Mouse (Mus musculus): ENCODE measurements around the gene Fstl5. TPM values are rescaled to one million over a fixed set of nuclear protein-coding genes. Genes with fewer than 3 reads are reported as not detected.

The Fstl5 gene
- polyA plus RNA-seq, 1 experiment from 2014 or later = 0.40 TPM

GRCm38 (mm10) chr3:76593148-76593547, 519.1 kb downstream of the Fstl5 start:
- Histone ChIP-seq H3K36me3 (ENCODE audit: control insufficient read depth, insufficient read depth, low read length) (no peaks in the 10 kb centered on the region), H3K27me3 (replicated peaks; ENCODE audit: control insufficient read depth, insufficient read depth, low read length) (no peaks in the 10 kb centered on the region), H3K4me2 (no peak overlapping the region), H3K4me1 (replicated peaks; ENCODE audit: control insufficient read depth, insufficient read depth, low read length) (no peaks in the 10 kb centered on the region), H3K9ac (ENCODE audit: low read depth, low read length) (no peak overlapping the region), H3K4me3 (ENCODE audit: low read depth, low read length) (no peak overlapping the region), H3K9me3 (ENCODE audit: control insufficient read depth, low read length) (no peaks in the 10 kb centered on the region), H3K27ac (ENCODE audit: low read depth, low read length) (no peak overlapping the region)
- DNase-seq (ENCODE audit: low spot score) = no peak
- ATAC-seq (replicated peaks; ENCODE audit: low FRiP score) = no peak
- 73% methylated on average over 4 of the region's 4 CpGs for WGBS

- 69% methylated on average over 1 of the region's 1 CpGs for WGBS
- H3K27ac ChIP-seq (ENCODE audit: low read depth, low read length) = no peak overlapping the region
- no peak overlapping the region for H3K4me2 ChIP-seq
- H3K9me3 ChIP-seq (ENCODE audit: control insufficient read depth, low read length) = no peaks in the 10 kb centered on the region
- no peak overlapping the region for H3K9ac ChIP-seq (ENCODE audit: low read depth, low read length)
- H3K27me3 ChIP-seq (replicated peaks; ENCODE audit: control insufficient read depth, insufficient read depth, low read length) = no peaks in the 10 kb centered on the region
- H3K36me3 ChIP-seq (ENCODE audit: control insufficient read depth, insufficient read depth, low read length) = no peaks in the 10 kb centered on the region
- H3K4me3 ChIP-seq (ENCODE audit: low read depth, low read length) = no peak overlapping the region
- ATAC-seq (replicated peaks; ENCODE audit: low FRiP score) (no peak), DNase-seq (ENCODE audit: low spot score) (no peak)
- no peaks in the 10 kb centered on the region for H3K4me1 ChIP-seq (replicated peaks; ENCODE audit: control insufficient read depth, insufficient read depth, low read length)
Observed at GRCm38 (mm10) chr3:76620044-76620443, 546.0 kb downstream of the Fstl5 start.

GRCm38 (mm10) chr3:76654243-76654642, 580.2 kb downstream of the Fstl5 start:
- no peak for ATAC-seq (replicated peaks; ENCODE audit: low FRiP score)
- Histone ChIP-seq H3K36me3 (ENCODE audit: control insufficient read depth, insufficient read depth, low read length) (no peaks in the 10 kb centered on the region), H3K27ac (ENCODE audit: low read depth, low read length) (no peak overlapping the region), H3K4me2 (no peak overlapping the region), H3K27me3 (replicated peaks; ENCODE audit: control insufficient read depth, insufficient read depth, low read length) (no peaks in the 10 kb centered on the region), H3K4me3 (ENCODE audit: low read depth, low read length) (no peak overlapping the region), H3K4me1 (replicated peaks; ENCODE audit: control insufficient read depth, insufficient read depth, low read length) (no peaks in the 10 kb centered on the region), H3K9me3 (ENCODE audit: control insufficient read depth, low read length) (no peaks in the 10 kb centered on the region), H3K9ac (ENCODE audit: low read depth, low read length) (no peak overlapping the region)
- no peak for DNase-seq (ENCODE audit: low spot score)
- WGBS = 82% methylated on average over 1 of the region's 1 CpGs

GRCm38 (mm10) chr3:76670859-76671258, 596.8 kb downstream of the Fstl5 start:
- WGBS = 63% methylated on average over 5 of the region's 5 CpGs
- Histone ChIP-seq H3K27ac (ENCODE audit: low read depth, low read length) (no peak overlapping the region), H3K4me1 (replicated peaks; ENCODE audit: control insufficient read depth, insufficient read depth, low read length) (no peaks in the 10 kb centered on the region), H3K9ac (ENCODE audit: low read depth, low read length) (no peak overlapping the region), H3K9me3 (ENCODE audit: control insufficient read depth, low read length) (no peaks in the 10 kb centered on the region), H3K4me2 (no peak overlapping the region), H3K27me3 (replicated peaks; ENCODE audit: control insufficient read depth, insufficient read depth, low read length) (no peaks in the 10 kb centered on the region), H3K4me3 (ENCODE audit: low read depth, low read length) (no peak overlapping the region), H3K36me3 (ENCODE audit: control insufficient read depth, insufficient read depth, low read length) (no peaks in the 10 kb centered on the region)
- DNase-seq (ENCODE audit: low spot score) = no peak
- no peak for ATAC-seq (replicated peaks; ENCODE audit: low FRiP score)

GRCm38 (mm10) chr3:76676006-76676405, 601.9 kb downstream of the Fstl5 start:
- Histone ChIP-seq H3K9ac (ENCODE audit: low read depth, low read length) (no peak overlapping the region), H3K27ac (ENCODE audit: low read depth, low read length) (no peak overlapping the region), H3K4me2 (no peak overlapping the region), H3K4me3 (ENCODE audit: low read depth, low read length) (no peak overlapping the region), H3K4me1 (replicated peaks; ENCODE audit: control insufficient read depth, insufficient read depth, low read length) (no peaks in the 10 kb centered on the region), H3K36me3 (ENCODE audit: control insufficient read depth, insufficient read depth, low read length) (no peaks in the 10 kb centered on the region), H3K9me3 (ENCODE audit: control insufficient read depth, low read length) (no peaks in the 10 kb centered on the region), H3K27me3 (replicated peaks; ENCODE audit: control insufficient read depth, insufficient read depth, low read length) (no peaks in the 10 kb centered on the region)
- ATAC-seq (replicated peaks; ENCODE audit: low FRiP score) (no peak), DNase-seq (ENCODE audit: low spot score) (no peak)
- 85% methylated on average over 3 of the region's 3 CpGs for WGBS

GRCm38 (mm10) chr3:76679853-76680545, 605.9 kb downstream of the Fstl5 start:
- Histone ChIP-seq H3K9me3 (ENCODE audit: control insufficient read depth, low read length) (no peaks in the 10 kb centered on the region), H3K9ac (ENCODE audit: low read depth, low read length) (no peak overlapping the region), H3K27me3 (replicated peaks; ENCODE audit: control insufficient read depth, insufficient read depth, low read length) (no peaks in the 10 kb centered on the region), H3K4me1 (replicated peaks; ENCODE audit: control insufficient read depth, insufficient read depth, low read length) (no peaks in the 10 kb centered on the region), H3K4me2 (no peak overlapping the region), H3K36me3 (ENCODE audit: control insufficient read depth, insufficient read depth, low read length) (no peaks in the 10 kb centered on the region), H3K27ac (ENCODE audit: low read depth, low read length) (no peak overlapping the region), H3K4me3 (ENCODE audit: low read depth, low read length) (no peak overlapping the region)
- DNase-seq (ENCODE audit: low spot score) = no peak
- ATAC-seq (replicated peaks; ENCODE audit: low FRiP score) = no peak
- WGBS = 75% methylated on average over 5 of the region's 5 CpGs

- Histone ChIP-seq H3K27me3 (replicated peaks; ENCODE audit: control insufficient read depth, insufficient read depth, low read length) (no peaks in the 10 kb centered on the region), H3K27ac (ENCODE audit: low read depth, low read length) (no peak overlapping the region), H3K36me3 (ENCODE audit: control insufficient read depth, insufficient read depth, low read length) (no peaks in the 10 kb centered on the region), H3K9me3 (ENCODE audit: control insufficient read depth, low read length) (no peaks in the 10 kb centered on the region), H3K4me3 (ENCODE audit: low read depth, low read length) (no peak overlapping the region), H3K4me2 (no peak overlapping the region), H3K9ac (ENCODE audit: low read depth, low read length) (no peak overlapping the region), H3K4me1 (replicated peaks; ENCODE audit: control insufficient read depth, insufficient read depth, low read length) (no peaks in the 10 kb centered on the region)
- DNase-seq (ENCODE audit: low spot score) = no peak
- 71% methylated on average over 2 of the region's 2 CpGs for WGBS
- no peak for ATAC-seq (replicated peaks; ENCODE audit: low FRiP score)
Observed at GRCm38 (mm10) chr3:76680546-76680883, 606.4 kb downstream of the Fstl5 start.

GRCm38 (mm10) chr3:76697134-76697629, 623.1 kb downstream of the Fstl5 start:
- H3K27ac ChIP-seq (ENCODE audit: low read depth, low read length) = no peak overlapping the region
- H3K4me1 ChIP-seq (replicated peaks; ENCODE audit: control insufficient read depth, insufficient read depth, low read length) = no peaks in the 10 kb centered on the region
- H3K4me3 ChIP-seq (ENCODE audit: low read depth, low read length) = no peak overlapping the region
- no peak for ATAC-seq (replicated peaks; ENCODE audit: low FRiP score)
- H3K27me3 ChIP-seq (replicated peaks; ENCODE audit: control insufficient read depth, insufficient read depth, low read length) = no peaks in the 10 kb centered on the region
- WGBS = 49% methylated on average over 1 of the region's 1 CpGs
- no peaks in the 10 kb centered on the region for H3K36me3 ChIP-seq (ENCODE audit: control insufficient read depth, insufficient read depth, low read length)
- H3K9me3 ChIP-seq (ENCODE audit: control insufficient read depth, low read length) = no peaks in the 10 kb centered on the region
- no peak for DNase-seq (ENCODE audit: low spot score)
- H3K4me2 ChIP-seq = no peak overlapping the region
- no peak overlapping the region for H3K9ac ChIP-seq (ENCODE audit: low read depth, low read length)

GRCm38 (mm10) chr3:76739221-76739620, 665.2 kb downstream of the Fstl5 start:
- H3K4me1 ChIP-seq (replicated peaks; ENCODE audit: control insufficient read depth, insufficient read depth, low read length) = no peaks in the 10 kb centered on the region
- DNase-seq (ENCODE audit: low spot score) = no peak
- H3K27ac ChIP-seq (ENCODE audit: low read depth, low read length) = no peak overlapping the region
- 83% methylated on average over 2 of the region's 2 CpGs for WGBS
- no peak overlapping the region for H3K4me2 ChIP-seq
- H3K9me3 ChIP-seq (ENCODE audit: control insufficient read depth, low read length) = no peaks in the 10 kb centered on the region
- H3K36me3 ChIP-seq (ENCODE audit: control insufficient read depth, insufficient read depth, low read length) = no peaks in the 10 kb centered on the region
- ATAC-seq (replicated peaks; ENCODE audit: low FRiP score) = no peak
- no peaks in the 10 kb centered on the region for H3K27me3 ChIP-seq (replicated peaks; ENCODE audit: control insufficient read depth, insufficient read depth, low read length)
- no peak overlapping the region for H3K4me3 ChIP-seq (ENCODE audit: low read depth, low read length)
- no peak overlapping the region for H3K9ac ChIP-seq (ENCODE audit: low read depth, low read length)

Data from liver, embryonic 11.5 days (tissue).